Mouse (Mus musculus) neutrophil, adult 59 days (primary cell): Measurements from ENCODE around the gene Haus5. TPM values are rescaled to one million over a fixed set of nuclear protein-coding genes. Genes with fewer than 3 reads are reported as not detected.

Source experiments
- total RNA-seq, 2 experiments: library from RNA; stranded (reverse); gene quantifications; 1 replicate in 1 of 2; 2 replicates in 1 of 2; pipeline ENCODE4 v1.2.4; 2023

The Haus5 gene
- total RNA-seq, result 10 to 100 TPM; 22.3 to 22.8 TPM

GRCm38 (mm10) chr7:30664529-30665200 is at the start of gene Haus5:
TSS of gene Haus5 (minus strand) at chr7:30664994.

DNA sequence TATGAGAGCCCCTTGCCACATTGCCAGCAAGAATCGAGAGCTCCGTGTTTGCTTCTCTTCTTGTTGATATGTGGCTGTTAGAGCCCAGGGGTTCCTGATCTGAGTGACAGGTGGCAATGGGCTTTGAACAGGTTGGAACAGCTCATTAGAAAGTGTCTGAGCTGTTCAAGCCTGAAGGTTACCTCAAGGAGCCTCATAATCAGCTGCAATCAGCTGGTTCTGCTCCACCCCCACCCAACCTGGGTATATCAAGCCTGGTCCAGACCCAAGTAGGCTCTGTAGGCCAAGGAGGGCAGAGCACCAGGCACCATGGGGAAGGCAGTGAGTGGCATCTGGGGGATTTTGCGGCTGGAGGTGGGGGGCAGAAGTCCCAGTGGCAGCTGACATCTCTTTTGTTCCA is 47.1 kb upstream of the Haus5 start, which contains the start of gene Atp4a:
TSS of gene Atp4a (plus strand) at position 268 of the 400 bp plus-strand sequence.

DNA sequence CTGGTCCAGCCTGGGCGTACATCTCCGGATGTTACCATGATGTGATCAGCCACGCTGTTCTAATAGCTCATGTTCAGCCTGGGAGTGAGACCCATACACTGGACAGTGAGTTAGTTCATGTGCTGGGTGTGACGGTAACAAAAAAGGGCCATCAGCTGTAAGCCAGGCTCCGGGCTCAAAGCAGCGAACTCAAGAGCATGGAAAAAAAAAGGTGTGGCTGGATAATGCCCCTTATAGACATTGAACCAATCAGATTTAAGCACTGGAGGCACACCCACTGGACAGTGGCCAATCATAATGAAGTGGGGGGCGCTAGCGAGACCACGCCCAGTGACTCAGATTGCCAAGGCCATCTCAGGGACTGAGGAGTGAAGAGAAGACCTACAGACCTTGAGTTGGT is 33.8 kb upstream of the Haus5 start, which contains the start of gene 2200002J24Rik:
TSS of gene 2200002J24Rik (plus strand) at position 338 of the 400 bp plus-strand sequence.

DNA sequence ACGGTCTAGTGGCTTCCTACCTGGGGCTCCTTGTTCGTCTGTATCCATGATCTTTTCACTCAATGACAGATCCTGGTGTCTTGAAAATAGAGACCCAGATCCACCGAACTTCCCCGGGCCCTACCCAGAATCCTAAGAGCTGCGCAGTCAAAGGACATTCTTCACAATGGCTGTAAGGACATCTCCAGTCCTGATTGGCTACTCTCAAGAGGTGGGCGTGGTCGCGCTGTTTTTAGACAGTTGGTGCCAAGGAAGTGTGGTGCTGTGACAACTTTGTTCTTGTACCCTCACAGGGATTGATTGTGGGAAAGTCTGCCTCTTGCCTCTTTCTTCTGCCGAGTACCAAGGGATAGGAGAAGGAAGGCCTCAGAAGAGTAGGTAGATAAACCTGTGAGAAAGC is 6.7 kb upstream of the Haus5 start, which contains the start of gene Pmis2:
TSS of gene Pmis2 (minus strand) at position 126 of the 400 bp plus-strand sequence.

DNA sequence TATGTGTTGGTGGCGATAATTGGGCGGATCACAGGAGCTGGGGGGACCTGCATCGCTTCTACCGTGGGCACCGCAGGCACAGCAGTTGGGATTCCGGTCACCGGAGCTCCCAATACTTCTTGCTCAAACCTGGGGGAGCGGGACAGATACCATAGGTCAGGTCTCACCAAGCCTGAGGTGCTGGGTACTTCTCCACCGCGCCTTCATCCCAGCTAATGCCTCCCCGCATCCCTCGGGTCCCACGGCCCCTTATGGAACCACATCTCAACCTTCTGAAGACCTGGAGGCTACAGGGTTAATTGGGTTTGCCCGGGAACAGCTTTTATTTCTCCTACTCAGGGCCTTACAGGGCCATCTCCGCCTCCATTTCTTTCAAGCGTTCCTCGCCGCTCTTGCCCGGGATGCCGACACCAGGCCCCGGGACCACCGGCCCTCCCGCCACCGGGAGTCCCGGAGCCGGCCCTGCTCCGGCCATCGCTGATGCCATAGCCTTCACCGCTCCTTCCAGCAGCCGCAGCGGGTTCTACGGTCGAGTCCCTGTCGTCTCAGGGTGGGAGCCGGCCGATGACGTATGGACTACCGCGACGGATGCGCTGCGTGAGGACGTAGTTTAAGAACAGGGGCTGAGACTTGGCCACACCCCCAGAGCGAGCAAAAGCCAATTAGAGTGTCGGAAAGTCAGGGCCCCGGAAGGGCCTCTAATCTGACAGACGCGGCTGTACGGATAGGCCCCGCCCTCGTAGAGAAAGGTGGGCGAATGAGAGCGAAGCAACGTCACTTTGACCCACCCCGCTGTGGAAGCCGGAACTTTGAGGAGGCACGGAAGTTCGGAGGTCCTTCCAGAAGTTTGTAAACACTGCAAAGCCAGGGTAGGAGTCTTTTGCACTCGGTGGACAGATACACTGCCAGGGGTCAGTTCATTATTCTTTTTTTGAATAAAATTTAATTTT is 14.9 kb downstream of the Haus5 start, which contains the start of gene Rbm42:
TSS of gene Rbm42 (minus strand) at position 727 of the 950 bp plus-strand sequence.

GRCm38 (mm10) chr7:30635752-30636151 is 29.0 kb downstream of the Haus5 start, which contains the start of gene Etv2:
TSS of gene Etv2 (minus strand) at chr7:30635852.

GRCm38 (mm10) chr7:30625530-30626384 is 39.0 kb downstream of the Haus5 start, which contains the start of gene Cox6b1:
TSS of gene Cox6b1 (minus strand) at chr7:30626151.

DNA sequence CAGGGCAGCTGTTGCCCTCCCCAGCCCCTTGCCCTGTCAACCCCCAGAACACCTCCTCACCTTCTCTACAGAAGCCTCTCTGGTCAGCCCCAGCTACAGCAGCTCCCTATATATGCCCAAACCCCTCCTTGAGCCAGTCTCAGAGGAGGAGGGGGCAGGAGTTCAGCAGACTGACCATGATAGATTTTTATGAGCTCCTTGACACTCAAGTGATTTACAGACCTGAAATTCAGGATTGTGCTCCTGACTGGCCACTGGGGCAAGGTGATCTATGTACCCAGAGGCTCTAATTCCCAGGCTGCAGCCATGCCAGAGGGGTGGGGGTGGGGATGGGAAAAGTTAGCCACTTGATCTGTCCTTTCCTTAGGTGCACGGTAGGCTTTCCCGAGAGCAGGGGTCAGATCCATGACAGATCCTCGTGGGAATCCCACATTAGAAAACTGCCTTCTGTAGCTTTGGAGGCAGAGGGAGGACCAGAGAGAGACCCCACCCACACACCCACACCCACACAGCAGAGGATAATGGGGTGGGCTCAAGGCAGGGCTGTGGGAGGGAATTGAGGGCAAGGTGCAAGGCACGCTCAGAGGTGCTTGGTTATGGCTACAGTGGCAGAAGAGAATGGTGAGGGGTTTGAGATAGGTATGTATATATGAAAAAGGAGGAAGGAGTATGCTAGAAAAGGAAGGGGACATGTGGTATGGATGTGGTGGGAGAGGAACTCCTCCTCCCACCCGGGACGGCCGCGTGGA is 52.0 kb downstream of the Haus5 start, which contains the start of gene Upk1a:
TSS of gene Upk1a (minus strand) at position 194 of the 749 bp plus-strand sequence.

Other genes with a start within 250 kb of the Haus5 start
- gene Hcst, start 245.1 kb downstream of the Haus5 start, total RNA-seq, result 100 to 1,000 TPM; 116 to 123 TPM
- 10 to 100 TPM; 65.6 to 78.9 TPM for gene Nfkbid, start 243.3 kb downstream of the Haus5 start, total RNA-seq
- gene Aplp1, start 219.5 kb downstream of the Haus5 start, total RNA-seq, result under 1 TPM in 1 of 2 experiments, not detected in 1; 0.27 TPM
- gene Kirrel2, start 207.3 kb downstream of the Haus5 start, total RNA-seq, result not detected
- gene Nphs1, start 206.7 kb downstream of the Haus5 start, total RNA-seq, result not detected
- not detected for gene Prodh2, start 171.4 kb downstream of the Haus5 start, total RNA-seq
- 10 to 100 TPM; 14.2 to 14.6 TPM for gene Arhgap33, start 129.9 kb downstream of the Haus5 start, total RNA-seq
- gene Hspb6, start 112.8 kb downstream of the Haus5 start, total RNA-seq, result 1 to 10 TPM; 5.1 to 7.4 TPM
- gene Proser3, start 112.7 kb downstream of the Haus5 start, total RNA-seq, result 1 to 10 TPM; 6.0 to 6.3 TPM
- gene Lin37, start 105.2 kb downstream of the Haus5 start, total RNA-seq, result 10 to 100 TPM; 30.4 to 32.0 TPM
- gene U2af1l4, start 101.7 kb downstream of the Haus5 start, total RNA-seq, result 10 to 100 TPM; 40.8 to 45.4 TPM
- 1 to 10 TPM; 3.2 to 6.2 TPM for gene Gm49396, start 101.7 kb downstream of the Haus5 start, total RNA-seq
- 100 to 1,000 TPM; 120 to 121 TPM for gene Psenen, start 101.4 kb downstream of the Haus5 start, total RNA-seq
- gene Igflr1, start 99.6 kb downstream of the Haus5 start, total RNA-seq, result 1 to 10 TPM; 3.7 to 5.5 TPM
- 10 to 100 TPM; 51.3 to 54.4 TPM for gene Kmt2b, start 76.3 kb downstream of the Haus5 start, total RNA-seq
- under 1 TPM; 0.20 to 0.22 TPM for gene Zbtb32, start 66.1 kb downstream of the Haus5 start, total RNA-seq
- not detected for gene Upk1a, start 52.1 kb downstream of the Haus5 start, total RNA-seq
- 100 to 1,000 TPM; 236 to 250 TPM for gene Cox6b1, start 38.8 kb downstream of the Haus5 start, total RNA-seq
- not detected for gene Etv2, start 29.1 kb downstream of the Haus5 start, total RNA-seq
- 10 to 100 TPM; 77.8 to 88.7 TPM for gene Rbm42, start 14.7 kb downstream of the Haus5 start, total RNA-seq
- not detected for gene Pmis2, start 6.6 kb upstream of the Haus5 start, total RNA-seq
- not detected for gene 2200002J24Rik, start 33.9 kb upstream of the Haus5 start, total RNA-seq
- under 1 TPM; 0.37 to 0.58 TPM for gene Atp4a, start 47.2 kb upstream of the Haus5 start, total RNA-seq
- gene Tmem147, start 64.5 kb upstream of the Haus5 start, total RNA-seq, result 10 to 100 TPM; 26.6 to 35.5 TPM
- gene Gapdhs, start 78.7 kb upstream of the Haus5 start, total RNA-seq, result not detected
- gene Sbsn, start 86.5 kb upstream of the Haus5 start, total RNA-seq, result 1 to 10 TPM; 1.9 to 3.2 TPM
- 1 to 10 TPM; 1.4 to 3.3 TPM for gene Dmkn, start 98.8 kb upstream of the Haus5 start, total RNA-seq
- gene Krtdap, start 122.9 kb upstream of the Haus5 start, total RNA-seq, result not detected
- gene Ffar2, start 158.8 kb upstream of the Haus5 start, total RNA-seq, result 10 to 100 TPM; 38.5 to 40.3 TPM
- gene Ffar3, start 191.2 kb upstream of the Haus5 start, total RNA-seq, result not detected
- not detected for gene Ffar1, start 196.6 kb upstream of the Haus5 start, total RNA-seq
- 1 to 10 TPM; 4.9 to 5.4 TPM for gene Cd22, start 215.3 kb upstream of the Haus5 start, total RNA-seq
- gene Mag, start 249.9 kb upstream of the Haus5 start, total RNA-seq, result 1 to 10 TPM; 1.1 to 1.9 TPM